Mouse (Mus musculus) CD4-positive, CD25-positive, alpha-beta regulatory T cell, adult 2 months (primary cell): ENCODE data around the gene Phf3.
A peak's percentile ranks its signal among the peaks of the same experiment; 100 is the strongest.

Source experiments
- DNase-seq: peaks from one replicate; pipeline ENCODE4 v3.0.0-alpha.2; 2012; ENCODE audit warnings: low read depth, low spot score

Phf3 gene

GRCm38 (mm10) chr1:30832778-30833177 lies 40.9 kb downstream of the Phf3 start:
- DNase-seq: no peak

DNA sequence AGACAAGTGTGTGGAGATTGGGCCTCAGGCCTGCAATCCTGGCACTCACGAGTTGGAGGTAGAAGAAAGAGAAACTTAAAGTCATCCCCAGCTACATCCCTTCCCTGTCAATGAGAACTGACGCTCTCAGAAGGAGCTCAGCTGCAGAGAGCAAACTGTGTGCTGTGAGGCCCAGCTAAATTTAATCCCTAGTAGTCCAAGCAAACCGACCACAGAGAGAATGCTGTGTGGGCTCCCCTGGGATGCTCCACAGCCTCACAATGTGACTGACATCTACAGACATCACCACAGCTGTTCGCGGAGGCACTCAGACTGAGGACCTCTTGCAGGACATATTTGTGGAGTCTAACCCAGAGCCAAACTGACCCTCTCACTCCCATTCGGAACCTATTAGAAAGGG lies 54.3 kb downstream of the Phf3 start:
- DNase-seq: no peak

GRCm38 (mm10) chr1:30815609-30816008 lies 58.1 kb downstream of the Phf3 start:
- DNase-seq: no peak

GRCm38 (mm10) chr1:30814987-30815386 lies 58.7 kb downstream of the Phf3 start:
- no peak for DNase-seq

DNA sequence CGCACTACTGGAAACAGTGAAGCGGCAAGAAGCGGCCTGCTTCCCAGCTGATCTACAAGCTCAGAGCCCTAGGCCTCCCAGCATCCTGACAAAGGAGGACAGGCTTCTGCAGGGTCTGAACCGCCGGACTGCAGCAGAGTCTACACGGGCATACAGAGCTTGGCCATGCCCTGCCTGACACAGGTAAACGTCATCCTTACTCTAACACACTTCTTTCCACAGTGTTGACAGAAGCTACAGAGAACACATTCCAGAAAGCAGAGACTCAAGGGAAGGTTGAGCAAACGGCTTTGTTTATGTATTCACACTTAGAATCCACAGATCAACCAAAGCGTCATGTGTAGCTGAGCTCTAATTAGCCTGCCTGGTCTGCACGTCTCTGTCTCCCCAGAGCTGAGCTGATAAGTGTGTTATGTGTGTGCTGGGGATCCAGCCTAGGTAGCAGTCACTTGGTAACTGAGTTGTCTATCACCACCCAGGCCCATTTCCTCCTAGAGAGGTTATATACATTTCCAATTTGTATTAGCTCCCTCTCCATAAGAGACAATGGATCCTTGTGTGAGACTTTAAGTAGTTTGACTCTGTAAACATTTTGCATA lies 65.5 kb downstream of the Phf3 start:
- DNase-seq: no peak

DNA sequence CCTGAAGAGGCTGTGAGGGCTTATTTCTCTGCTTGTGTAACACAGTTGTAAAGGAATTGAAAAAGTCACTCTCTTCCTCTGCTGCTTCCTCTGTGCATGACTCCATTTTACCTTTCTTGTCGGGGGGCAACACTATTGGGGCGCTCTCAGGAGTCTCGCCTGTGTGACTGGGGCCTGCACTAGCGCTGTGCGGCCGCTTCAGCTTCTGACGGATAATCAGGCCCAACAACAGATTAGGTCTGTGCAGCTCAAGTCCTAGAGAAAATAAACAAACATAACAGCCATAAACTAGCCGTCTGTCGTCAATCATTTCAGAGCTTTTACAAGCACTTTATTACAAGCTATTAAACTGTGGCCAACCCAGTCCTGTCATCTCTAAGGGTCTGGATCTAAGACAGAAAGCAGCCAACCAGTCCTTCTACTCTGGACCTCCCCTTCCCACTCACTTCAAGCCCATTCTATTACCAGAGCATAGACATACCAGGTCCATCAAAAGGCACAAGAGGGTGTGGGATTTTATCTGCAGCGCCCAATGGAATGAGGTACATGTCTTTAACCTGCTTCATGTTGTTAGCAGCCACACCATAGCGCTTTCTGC lies 67.9 kb downstream of the Phf3 start:
- DNase-seq: no peak

DNA sequence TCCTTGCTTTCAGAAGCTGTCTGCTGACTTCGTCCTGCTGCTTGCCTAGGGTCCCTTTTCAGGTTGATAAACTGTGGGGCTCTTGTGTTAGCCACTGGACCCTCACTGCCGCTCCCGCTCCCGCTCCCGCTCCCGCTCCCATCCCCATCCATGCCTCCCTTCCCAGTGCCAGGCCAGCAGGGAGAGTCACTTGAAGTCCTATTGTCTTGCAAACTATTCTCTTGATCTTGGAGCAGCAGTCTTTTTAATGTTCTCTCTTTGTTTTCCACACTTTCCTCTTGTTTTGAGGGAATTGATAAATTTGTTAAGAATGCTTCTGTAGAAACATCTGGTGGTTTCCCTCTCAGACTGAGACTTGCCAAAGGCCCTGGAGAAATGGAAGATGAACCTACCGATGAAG lies 68.8 kb downstream of the Phf3 start:
- no peak for DNase-seq

DNA sequence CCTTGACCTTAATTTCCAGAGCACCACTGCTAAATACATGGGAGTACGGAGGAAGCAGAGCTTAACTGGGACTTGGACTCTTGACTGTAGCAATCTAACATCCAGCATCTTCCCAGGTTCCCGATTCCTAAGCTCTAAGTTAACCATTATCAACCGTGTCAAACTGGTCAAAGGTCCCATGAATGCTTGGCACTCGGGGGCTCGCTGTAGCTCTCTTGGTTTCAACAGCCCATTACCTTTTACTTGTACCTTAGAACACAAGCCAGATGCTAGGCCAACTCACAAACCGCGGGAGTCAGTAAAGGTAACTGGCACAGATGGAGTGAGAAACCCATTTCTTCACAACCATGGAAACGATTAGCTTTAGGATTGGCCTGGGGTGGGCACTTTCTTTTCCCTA lies 71.8 kb downstream of the Phf3 start:
- DNase-seq: no peak

DNA sequence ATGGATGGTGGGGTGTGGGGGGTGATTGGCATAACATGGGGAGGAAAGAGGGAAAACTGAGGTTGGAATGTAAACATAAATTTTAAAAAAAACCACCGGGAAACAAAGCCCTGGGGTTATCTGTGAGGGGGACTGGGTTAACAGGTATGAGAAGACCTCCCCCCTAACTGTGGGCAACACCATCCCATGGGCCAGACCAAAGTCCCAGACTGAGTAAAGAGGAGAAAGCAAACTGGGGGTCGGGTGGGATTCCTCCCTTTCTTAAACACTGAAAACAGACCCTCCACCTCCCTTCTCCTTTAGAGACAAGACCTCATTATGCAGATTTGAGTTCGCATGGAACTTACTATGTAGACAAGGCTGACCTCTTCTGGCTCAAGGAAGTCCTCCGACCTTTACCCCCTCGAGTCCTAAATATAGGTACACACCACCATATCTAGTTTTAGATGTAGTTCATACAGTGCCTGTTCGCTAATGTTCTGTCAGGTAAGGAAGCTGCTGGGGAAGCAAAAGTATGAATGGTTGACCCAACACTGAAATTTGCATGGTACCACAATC lies 74.4 kb downstream of the Phf3 start:
- DNase-seq: no peak

DNA sequence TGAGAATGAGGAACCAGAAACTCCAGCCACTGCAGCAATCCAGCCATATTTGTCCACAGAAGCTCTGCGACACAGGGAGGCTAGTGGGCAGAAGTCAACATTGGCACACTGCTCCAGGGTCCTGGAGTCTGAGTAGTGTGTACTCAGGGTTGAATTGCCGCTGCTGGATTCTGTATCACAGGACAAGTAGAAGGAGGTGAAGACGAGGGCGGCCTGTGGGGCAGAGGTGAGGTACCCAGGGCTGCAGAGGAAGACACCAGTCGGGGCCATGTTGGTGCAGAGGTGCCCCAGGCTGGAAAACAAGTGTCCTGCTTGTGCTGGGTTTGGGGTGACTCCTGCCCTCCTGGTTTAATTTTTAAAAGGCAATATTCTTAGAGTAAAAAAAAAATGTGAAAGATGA lies 79.1 kb downstream of the Phf3 start:
- no peak for DNase-seq

GRCm38 (mm10) chr1:30793357-30793883 lies 80.3 kb downstream of the Phf3 start:
- DNase-seq: no peak

DNA sequence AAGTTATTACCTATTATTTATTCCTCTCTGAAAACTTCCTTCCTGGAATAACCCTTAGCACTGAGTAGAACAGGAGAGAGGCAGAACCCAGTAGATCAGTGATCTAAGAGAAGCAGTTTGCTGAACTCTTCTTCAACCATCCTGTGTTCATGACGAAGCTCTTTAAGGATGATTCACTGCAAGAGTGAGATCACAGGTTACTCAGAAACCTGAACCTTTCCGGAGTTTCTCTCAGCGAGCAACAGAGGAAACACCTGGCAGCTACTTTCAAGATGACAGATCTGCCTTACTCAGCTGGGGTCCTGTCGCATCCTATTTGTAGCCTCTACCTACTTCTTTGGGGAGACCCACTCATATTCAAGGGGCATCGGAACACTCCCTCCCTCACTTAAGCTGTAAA lies 80.8 kb downstream of the Phf3 start:
- peak; percentile 7 for DNase-seq

DNA sequence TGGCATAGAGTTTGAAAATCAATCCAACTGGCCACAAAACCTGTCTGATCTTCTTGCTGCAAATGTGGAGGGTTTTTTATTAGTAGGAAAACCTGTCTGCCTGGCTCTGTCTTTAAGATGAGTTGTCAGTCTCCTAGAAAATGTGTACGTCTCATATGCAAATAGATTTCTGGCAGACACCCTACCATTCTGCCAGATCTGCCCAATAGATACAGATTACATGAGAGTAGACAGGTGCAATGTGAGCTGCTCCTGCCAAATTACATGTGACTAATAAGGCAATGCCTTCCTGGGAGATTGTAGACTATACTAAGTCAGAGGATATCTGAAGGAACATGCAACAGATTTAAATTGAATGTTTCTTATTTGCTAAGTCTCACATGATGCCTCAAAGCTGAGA lies 83.5 kb downstream of the Phf3 start:
- DNase-seq: no peak

GRCm38 (mm10) chr1:30789689-30790088 lies 84.0 kb downstream of the Phf3 start:
- DNase-seq: no peak

DNA sequence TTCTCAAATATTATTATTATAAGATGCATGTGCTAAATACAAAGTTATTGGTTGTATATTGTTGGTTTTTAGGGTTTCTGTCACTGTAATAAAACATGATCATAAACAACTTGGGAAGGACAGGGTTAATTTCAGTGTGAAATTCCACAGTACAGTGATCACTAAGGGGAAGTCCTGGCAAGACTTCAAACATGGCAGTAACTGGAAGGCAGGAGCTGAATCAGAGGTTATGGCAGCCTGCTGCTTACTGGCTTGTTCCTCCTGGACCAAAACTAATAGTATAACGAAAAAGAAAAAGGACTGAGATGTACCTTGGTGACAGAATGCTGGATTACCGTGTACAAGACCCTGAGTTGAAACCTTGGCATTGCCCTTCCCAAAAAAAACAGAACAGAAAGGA lies 84.7 kb downstream of the Phf3 start:
- DNase-seq: no peak

GRCm38 (mm10) chr1:30786583-30786982 lies 87.1 kb downstream of the Phf3 start:
- DNase-seq: no peak

- DNase-seq: no peak
These were observed 90.0 kb downstream of the Phf3 start for GRCm38 (mm10) chr1:30783741-30784140.

GRCm38 (mm10) chr1:30780293-30780692 lies 93.4 kb downstream of the Phf3 start:
- DNase-seq: peak; percentile 40

DNA sequence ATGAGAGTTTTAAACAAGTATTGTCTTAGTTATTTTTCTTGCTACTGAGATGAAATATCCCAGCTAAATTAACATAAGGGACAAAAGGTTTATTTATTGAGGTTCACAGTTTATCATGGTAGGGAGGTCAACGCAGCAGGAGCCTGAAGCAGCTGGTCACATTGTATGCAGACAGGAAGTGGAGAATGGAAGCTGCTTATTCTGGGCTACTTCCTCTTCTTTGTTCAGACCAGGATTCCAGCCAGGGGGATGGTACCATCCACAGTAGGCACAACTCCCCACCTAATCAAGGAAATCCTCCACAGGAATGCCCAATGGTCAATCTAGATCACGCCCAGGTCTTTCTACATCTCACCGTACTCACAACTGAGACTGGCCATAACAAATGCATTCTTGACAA lies 94.2 kb downstream of the Phf3 start:
- DNase-seq: no peak

DNA sequence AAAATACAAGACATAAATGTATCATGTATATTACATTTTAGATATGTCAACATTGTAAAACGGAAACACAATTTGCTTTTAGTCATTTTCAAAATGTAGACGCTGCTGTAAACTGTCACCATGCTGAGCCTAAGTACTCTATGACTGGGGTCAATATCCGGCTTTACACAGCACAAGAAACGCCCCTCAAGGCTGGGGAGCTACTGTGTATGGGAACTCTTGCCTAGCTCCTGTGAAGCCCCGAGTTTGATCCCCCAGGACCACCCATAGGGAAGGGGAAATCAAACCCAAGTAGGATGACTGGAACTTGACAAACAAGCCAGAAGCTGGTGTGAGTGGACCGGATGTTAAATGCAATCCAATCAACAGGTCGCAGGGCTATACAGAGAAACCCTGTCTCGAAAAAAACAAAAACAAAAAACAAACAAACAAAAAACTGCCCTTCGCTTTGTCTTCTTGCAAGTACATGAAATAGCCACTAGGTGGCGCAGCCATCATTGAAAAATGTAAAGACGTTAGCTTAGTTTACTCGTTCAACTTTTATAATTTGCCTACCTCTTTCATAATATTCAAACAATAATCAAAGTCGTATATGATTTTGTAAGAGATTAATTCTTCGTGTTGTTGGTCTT lies 95.2 kb downstream of the Phf3 start:
- peak; percentile 64 for DNase-seq

- no peak for DNase-seq
These were observed 97.5 kb downstream of the Phf3 start for GRCm38 (mm10) chr1:30776196-30776595.

DNA sequence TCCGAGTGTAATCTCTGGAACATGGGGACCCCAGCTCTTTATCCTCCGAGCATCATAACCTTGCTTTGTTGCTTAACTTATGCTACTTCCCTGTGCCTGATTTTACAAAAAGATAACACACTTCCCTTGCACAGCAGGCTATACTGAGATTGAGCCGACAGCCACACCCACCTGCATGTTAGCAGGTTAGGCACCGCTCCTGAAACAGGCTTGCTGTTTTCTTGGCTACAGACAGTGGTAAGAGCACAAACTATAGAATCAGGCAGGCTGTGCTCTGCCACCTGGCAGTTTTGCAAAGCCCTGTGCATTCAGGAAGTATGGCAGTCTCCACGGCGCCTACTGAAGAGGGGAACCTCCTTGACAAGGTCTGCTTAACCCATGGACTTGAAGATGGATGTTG lies 100.1 kb downstream of the Phf3 start:
- DNase-seq: no peak

DNA sequence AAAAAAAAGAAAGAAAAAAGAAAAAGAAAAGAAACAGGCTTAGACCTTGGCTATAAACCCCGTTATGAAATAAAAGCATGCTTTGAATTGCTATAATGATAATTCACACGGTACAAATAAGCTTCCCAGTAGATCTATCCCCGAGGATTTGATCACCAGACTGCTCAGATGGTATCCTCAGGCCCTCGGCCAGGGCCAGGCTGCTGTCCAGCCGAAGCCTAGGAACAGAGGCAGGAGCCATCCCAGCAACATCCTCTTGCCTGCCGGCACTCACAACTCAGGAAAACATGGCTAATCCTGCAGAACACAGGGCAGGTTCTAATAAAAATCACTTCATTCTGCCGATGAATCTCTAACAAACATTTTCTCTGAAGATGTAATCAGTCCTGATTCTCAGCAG lies 100.9 kb downstream of the Phf3 start:
- no peak for DNase-seq
